Mouse (Mus musculus) embryo, embryonic 11.5 days (tissue): ENCODE data around the gene Bcl2.
"Not testable (repeated sequence)": the region's sequence is repeated elsewhere in the genome, so short reads cannot be mapped to it uniquely, and the experiment has no call there.

Experiments
- DNase-seq: peaks from one replicate; pipeline ENCODE4 v3.0.0-alpha.2; 2012; ENCODE audit warnings: low read depth, low spot score

Bcl2 gene

GRCm38 (mm10) chr1:106713621-106714529, at the start of gene Bcl2:
Gene Bcl2 (minus strand): TSS chr1:106714274.
- peak; percentile 46 for DNase-seq

DNA sequence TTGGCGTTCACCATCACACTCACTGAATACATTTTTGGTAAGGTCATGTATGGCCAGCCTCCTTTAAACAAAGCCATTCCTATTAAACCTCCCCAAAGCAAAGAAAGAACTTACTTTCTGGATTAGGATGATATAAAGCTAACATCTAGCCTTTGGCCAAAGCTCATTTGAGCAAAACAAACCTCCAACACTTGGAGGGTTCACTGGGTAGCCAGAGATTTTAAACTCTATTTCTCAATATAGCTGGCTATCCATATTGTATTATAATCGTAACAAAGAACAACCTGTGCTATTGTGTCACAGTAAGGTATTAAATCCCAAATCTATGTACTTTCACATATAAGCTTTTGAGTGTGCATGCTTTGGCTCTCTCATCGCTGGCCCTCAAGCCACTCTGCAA, 46.7 kb upstream of the Bcl2 start:
- DNase-seq: no peak

GRCm38 (mm10) chr1:106759572-106760435, 45.7 kb upstream of the Bcl2 start, which contains the start of gene Kdsr:
Gene Kdsr (minus strand): TSS chr1:106759727.
- DNase-seq: peak; percentile 90

- peak; percentile 17 for DNase-seq
Measured at GRCm38 (mm10) chr1:106758734-106759571, 44.9 kb upstream of the Bcl2 start.

GRCm38 (mm10) chr1:106756633-106757032, 42.6 kb upstream of the Bcl2 start:
- no peak for DNase-seq

- DNase-seq: no peak
Measured at GRCm38 (mm10) chr1:106752013-106752412, 37.9 kb upstream of the Bcl2 start.

GRCm38 (mm10) chr1:106750656-106751055, 36.6 kb upstream of the Bcl2 start:
- no peak for DNase-seq

GRCm38 (mm10) chr1:106748555-106749315, 34.7 kb upstream of the Bcl2 start:
- no peak for DNase-seq

DNA sequence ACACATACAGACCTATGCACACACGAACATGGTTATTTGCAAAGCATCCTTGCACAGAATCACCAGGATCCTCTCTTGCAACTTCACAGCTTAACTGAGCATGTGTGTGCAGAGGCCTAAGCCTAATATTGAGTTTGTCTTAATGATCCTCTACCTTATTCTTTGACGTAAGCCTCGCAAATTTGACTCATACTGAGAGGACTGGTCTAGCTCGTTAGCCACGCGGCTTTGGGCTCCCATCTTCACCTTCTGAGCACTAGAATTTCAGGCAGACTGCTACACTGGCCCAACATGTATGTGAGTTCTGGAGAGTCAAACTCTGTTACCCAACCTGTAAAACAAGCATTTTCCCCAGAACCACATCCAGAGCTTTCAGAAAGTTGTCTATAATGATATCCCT, 28.9 kb upstream of the Bcl2 start:
- DNase-seq: no peak

- DNase-seq: no peak
Measured at GRCm38 (mm10) chr1:106740735-106741134, 26.7 kb upstream of the Bcl2 start.

GRCm38 (mm10) chr1:106739810-106740209, 25.7 kb upstream of the Bcl2 start:
- DNase-seq: no peak

GRCm38 (mm10) chr1:106738092-106738491, 24.0 kb upstream of the Bcl2 start:
- DNase-seq: no peak

DNA sequence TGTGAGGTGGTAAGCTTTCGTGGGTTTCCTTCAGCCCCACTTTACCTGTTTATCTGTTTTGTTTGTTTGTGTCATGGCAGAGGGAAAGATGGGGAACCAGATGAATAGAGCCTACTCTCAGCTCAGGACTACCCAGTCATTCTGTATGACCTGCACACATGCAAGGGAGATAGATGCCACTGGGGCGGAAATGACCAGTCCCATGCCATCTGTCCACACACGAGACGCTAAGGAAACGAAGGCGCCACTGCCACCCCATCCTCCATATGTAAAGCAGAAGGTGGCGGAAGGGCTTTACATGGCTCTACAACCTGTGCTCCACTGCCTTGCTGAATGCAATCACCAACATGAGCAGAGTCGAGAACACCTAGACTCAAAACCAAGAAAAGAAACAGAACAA, 22.1 kb upstream of the Bcl2 start:
- DNase-seq: no peak

DNA sequence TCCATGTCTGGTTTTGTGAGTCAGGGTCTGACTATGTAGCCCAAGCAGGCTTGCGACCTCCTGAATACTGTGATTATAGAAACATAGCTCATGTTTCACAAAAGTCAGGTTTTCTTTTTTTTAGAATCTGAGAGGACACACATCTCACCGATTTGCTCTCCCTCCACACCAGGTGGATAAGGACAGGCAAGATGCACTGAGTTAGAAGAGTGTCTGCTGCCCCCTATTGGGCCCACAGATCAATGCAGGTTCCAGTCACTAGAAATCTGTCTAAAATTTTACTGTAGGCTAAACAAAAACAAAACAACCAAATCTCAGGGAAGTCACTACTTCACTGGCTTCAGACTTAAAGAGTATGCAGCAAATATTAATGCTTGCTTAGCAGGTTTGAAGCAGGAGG, 21.5 kb upstream of the Bcl2 start:
- no peak for DNase-seq

DNA sequence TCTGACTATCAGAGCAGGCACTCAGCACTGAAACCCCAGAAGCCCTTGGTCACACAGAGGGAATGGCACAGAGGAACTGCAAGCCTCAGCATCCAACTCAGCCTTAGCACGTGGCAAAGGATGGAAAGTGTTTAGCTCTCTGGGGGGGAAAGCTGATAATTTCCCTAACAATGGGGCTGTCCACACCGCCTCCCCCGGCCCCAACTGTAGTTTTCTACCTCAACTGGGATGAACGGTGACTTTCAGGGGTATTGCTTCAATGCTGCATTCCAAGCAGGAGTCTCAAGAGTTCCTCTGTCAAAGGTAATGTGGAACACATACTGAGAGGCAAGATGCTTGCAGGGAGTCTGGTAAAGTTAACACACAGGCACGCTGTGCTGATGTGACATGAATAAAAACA, 8.0 kb upstream of the Bcl2 start:
- no peak for DNase-seq

- DNase-seq: not testable (repeated sequence)
Measured at GRCm38 (mm10) chr1:106717736-106718135, 3.7 kb upstream of the Bcl2 start.

DNA sequence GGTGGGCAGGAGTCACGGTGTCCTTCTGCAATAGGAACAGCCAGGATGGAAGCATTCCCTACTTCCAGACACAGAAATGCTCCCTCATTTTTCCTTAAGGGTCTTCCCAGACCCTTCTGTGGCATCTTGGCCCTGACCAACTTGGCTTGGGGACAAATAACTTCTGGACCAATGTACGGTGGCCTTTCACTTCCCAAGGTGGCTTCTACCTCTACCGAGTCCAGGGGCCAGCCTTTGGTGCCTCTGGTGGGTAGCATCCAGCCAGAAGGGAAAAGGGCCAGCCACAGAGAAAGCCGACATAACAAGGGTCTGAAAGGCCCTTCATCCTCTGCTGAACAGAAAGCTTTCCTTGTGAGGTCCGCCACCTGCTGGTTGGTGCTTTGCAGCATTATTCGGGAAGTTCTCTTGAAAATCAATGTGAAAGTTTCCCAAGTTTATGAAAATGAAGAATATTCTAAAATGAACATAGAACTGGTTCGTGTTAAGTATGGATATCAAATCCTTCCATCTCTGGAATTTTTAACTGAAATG, 3.1 kb upstream of the Bcl2 start:
- peak; percentile 46 for DNase-seq

DNA sequence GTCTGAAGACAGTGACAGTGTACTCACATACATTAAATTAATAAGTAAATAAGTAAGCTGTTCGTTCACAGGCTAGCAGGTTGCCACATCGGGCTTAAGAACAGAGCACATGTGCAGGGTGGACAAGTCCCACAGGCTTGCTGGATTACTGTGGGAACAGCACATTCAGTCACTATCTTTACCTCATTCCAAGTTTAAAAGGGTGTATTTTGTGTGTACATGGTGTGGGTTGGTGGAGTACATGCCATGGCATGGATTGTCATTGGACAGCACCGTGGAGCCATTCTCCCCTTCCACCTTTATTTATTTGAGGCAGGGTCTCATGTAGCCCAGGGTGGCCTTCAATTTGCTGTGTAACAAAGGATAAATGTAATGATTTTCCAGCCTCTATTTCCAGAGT, 2.1 kb upstream of the Bcl2 start:
- DNase-seq: no peak

DNA sequence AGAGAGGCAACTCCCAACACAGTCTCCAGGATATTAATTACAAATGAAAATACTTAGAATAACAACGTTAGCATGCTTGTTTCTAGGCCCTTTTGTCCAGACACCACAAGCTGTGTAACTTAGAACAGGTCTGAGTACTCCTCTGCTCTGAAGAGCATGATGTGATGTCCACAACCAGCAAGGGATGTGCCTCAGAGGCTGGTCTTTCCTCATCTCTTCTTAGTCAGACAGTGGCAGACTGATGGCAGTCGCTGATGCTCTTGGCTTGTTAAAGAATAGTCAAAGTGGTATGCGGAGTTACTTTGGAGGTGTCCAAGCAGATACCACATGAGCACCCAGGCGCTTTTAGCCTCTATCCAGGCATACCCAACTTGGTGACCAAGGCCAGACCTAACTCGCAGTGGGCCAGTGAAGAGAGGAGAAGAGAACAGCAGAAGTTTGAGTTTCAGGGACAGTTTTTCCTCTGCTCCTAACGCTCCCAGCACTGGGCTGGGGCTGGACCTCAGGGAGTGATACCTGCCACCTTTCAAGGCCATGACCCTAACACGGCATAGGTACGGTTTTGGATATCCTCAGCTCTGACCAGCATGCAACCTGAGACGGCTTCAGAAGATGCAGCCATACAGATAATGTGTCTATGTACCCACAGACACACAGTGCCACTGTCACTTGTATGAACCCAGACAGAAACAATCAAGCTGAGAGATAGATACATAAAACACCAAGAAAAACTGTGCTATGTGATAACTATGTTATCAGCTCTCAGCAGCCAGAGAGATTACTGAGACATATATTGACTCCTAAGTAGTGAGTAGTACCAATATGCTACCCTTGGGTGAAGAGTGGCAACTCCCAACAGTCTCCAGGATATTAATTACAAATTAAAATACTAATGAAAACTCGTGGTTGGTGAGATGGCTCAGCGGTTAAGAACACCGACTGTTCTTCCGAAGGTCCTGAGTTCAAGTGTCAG, 1.3 kb upstream of the Bcl2 start:
- DNase-seq: no peak
